Mouse (Mus musculus) mouse trophoblast stem cell (cell line): ENCODE measurements at regions not wholly inside any gene's neighbourhood (a gene's known extent, or its start where the extent isn't known, plus 50 kb on each side); places are given as distances from the start of the nearest gene placed in this dataset.

ENCODE experiments used
- in situ Hi-C, 2 experiments: fragments of 300-500 bp; cut with MseI, MboI; formaldehyde crosslinking; loops; 2 replicates in 1 of 2; 3 replicates in 1 of 2; pipeline ENCODE4 v1.15.1; 2025

DNA sequence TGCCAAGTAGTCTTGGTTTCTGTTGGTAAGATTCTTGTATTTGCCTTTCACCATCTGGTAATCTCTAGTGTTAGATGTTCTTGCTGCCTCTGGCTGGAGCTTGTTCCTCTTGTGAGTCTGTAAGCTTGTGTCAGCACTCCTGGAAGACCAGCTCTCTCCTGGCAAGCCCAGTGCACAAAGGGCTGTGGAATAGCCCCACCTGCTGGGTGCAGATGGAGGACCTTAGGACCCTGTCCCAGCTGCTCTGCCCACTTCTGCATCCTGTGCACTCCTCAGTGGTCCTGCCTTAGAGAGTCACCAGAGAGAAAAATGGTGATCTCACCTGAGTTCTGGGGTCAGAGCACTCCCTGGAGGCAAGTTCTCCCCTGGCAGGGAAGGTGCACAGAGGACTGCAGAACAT, 387.2 kb downstream of the Tns1 start:
- in situ Hi-C loops, result no loop called here

DNA sequence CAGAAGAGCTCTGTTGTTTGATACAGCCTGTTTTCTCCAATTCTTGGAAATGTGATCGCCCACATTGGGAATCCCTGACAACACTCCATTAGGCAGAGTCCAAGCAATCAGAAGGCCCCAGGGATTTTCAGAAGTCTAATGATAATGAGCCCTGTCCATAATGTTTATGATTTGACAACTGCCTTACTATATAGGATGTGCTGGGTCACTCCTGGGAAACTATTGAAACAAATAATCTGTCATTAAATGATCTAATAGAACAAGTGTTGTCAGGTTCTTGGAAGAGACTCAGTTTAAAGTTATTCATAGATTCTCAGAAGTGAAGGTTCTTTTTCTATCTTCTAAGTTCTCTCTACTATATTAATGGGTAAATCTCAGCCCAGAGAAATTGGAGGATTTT, 395.9 kb downstream of the Tns1 start:
- in situ Hi-C loops, result no loop called here

DNA sequence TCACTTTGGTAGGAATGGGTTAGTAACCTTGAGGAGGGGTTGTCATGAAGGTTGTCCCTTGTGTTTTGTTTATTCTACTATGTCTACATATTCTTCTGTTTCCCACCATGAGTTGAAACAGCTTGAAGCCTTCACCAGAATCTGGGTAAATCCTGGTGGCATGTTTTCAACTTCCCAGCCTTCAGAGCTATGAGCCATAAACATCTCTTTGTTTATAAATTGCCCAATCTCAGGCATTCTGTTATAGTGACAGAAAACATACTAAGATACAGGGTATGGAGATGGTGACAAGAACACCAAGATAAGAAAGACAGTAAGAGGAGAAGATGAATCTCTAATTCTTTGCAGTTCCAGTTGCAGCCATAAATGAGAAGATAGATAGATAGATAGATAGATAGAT, 396.5 kb downstream of the Tns1 start:
- in situ Hi-C loops, result no loop called here

DNA sequence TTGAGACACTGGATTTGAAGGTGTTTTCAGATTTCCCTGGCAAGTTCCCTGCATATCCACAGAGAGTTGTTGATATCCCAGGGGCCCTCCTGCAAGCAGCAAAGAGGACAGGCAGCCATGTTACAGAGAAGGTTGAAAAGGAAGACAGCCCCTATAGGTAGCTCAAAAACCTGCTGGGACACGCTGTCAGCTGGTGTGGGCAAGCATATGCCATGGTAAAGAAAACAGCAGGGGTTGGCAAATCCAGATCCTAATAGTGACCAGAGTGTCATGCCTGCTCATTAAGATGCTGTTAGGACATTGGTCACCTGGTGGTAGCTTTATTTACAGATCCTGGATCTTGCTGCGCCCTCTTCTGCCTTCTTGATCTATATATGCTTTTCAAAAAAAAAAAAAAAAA, 397.6 kb downstream of the Tns1 start:
- in situ Hi-C loops, result no loop called here

DNA sequence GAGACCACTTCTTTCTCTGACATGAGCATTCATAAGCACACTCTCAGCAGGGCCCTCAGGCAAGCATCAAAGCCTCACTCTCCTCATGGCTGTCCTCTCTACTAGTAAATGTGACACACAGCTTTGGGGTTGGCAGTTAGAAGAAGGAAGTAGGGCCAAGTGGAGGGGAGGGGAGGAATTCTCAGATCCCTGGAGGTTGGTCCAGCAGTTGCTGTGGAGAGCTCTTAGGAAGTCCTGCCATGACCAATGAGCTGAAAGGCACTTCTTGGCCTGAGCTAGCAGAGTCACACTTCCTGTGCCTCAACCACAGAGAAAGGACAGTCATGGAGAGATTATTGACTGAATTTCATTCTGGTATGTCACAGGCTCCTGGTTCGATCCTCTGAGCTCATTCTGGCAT, 398.8 kb downstream of the Tns1 start:
- in situ Hi-C loops, result no loop called here

DNA sequence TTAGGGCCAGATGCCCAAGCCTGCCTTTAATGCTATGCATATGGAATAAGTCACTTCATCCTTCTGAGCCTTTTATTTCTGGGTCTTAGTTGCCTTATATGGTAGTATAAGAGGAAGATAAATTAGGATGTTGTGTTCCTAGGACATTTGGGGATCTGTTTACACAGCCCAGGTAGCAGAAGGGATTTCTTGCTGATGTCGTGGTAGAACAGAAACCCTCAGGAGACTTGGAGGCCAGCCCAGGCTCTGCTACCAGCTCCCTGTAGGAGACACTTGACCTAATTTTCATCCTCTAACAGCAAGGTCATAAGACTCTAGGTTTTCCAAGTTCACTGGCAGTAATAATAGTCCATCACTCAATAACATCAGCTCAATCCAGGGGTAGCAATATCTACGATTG, 399.7 kb downstream of the Tns1 start:
- in situ Hi-C loops, result no loop called here

DNA sequence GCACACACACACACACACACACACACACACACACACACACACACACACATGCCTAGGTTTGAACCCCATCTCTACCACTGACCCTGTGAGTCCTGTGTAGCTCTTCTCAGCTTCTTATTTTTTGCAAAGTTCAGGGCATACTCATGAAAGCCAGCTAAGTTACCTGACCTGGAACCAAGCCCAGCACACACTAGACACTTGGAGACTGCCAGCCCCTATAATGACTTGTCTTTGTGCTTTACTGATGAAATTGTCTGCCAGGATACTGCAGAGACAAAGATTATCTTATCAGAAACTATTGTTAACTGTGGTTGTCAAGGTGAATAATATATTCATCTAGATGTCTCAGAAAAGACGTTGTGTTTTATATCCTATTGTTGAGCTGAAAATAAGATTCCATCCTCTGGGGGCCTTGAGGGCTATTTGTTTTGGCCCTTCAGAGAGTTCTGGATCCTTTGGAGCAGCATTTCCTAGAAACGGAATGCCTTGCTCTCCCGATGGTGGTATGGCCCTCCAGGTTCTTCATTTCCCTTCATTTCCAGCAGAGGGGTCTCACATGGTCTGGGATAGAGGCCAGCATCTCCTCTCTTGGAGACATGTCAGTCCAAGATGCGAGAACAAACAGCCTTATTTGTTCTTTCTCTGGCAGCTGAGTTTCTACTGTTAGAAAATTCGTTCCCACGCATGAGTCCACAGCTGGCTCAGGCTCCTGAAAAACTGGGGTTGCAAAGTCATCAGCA, 402.6 kb downstream of the Tns1 start:
- in situ Hi-C loops, result no loop called here

DNA sequence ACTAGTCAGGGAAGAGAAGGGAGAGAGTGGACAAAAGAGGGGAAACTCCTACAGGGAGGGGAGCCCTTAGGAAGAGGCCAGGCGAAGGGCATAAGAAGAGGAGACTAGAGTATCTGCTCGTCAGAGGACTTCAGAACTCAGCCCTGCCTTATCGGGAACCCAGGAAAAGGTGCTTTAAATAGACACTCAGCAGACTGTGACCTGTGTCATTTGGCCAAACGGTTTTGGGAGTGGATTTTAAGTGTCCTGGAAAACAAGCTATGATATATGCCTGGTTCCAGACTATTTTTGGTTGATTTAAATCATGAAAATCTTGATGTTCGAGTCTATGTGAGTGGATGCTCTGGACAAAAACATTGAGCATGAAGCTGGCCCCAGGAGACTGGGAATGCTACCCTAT, 405.8 kb downstream of the Tns1 start:
- in situ Hi-C loops, result no loop called here

DNA sequence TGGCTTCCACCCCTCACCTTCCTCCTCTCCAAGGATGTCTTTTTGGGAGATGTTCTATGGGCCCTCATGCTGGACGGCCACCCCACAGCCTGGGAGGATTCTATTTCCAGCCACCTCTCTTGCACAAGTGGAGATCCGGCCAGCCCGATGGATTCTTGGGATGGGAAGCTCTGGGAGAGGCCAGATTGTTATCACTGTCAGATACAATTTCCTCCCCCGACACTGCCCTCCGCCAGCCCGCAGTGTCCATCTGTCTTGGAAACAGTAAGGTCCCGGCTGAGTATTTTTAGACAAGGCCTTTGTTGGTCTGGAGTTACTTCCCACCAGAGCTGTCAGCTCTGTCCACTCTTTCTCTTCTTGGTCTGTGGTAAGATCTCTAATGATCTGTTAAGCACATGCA, 406.8 kb downstream of the Tns1 start:
- in situ Hi-C loops, result no loop called here

DNA sequence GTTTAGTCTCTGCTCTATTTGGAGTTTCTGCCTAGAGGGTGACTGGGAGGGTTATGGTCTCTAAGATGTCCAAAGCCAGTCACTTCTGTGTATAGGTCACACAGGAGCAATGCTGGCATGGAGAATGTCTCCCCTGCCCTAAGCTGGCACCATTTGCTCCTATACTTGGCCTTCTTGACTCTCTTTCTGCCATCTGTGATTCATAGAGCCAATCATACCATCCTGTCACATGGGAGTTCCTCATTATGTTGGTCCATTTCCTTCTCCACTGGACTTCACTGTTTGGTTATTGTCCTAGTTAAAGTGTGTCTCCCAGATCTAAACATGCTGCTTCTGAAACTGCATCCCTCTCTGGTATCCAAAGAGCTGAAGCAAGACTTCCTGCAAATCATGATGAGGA, 407.3 kb downstream of the Tns1 start:
- in situ Hi-C loops, result no loop called here

DNA sequence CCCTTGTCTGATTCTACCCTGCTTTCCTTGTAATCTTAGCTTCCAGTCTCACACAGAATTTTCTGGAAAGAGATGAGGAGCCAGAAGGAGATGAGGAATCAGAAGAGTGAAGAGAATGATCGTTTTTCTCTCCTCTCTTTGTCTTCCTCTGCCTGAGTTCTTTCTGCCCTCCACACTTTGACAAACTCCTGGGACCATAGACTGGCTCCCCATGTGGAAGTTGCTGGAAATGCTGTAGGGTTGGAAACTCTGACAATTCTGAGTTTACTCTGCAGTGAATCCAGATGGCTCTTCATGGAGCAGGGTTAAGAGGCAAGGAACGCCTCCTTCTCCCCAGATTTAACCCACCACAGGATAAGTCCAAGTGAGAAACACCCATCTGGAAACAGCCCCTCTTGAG, 408.7 kb downstream of the Tns1 start:
- in situ Hi-C loops, result no loop called here

DNA sequence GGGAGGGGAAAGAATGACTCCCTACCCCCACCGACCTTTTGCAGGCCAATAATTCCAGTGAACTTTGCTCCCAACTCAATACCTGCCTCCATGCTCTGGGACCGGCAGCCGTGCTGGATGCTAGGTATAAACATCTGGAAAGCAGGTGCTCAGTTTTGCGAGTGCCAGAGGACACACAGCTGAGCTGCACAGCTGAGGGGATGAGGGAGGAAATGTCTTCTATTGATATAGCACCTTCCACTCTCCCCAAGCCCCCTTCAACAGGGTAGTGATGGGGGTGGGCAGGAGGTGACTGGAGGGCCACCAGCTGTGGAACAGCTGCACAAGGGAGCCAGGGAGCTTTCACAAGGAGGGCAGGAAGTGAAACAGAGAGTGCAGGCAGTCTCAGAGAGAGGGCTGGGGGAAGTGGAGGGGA, 421.8 kb downstream of the Tns1 start:
- in situ Hi-C loops, result no loop called here

DNA sequence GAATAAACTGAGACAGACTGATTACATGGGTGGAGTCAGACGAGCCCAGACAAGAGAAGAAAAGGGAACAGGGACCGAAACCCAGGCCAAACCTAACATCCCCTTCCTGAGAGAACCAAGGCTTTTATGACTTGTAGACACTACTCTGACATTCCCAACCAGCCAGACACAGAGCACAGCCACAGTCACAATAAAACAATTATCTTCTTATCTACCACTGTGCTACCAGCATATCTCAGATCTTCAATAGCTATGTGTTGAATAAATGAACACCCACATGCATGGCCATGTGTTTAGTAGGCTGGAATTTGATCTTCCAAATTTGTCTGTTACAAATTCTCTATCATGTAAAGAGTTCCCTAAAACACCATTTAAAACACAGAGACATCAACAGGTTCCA, 430.7 kb downstream of the Tns1 start:
- in situ Hi-C loops, result no loop called here

DNA sequence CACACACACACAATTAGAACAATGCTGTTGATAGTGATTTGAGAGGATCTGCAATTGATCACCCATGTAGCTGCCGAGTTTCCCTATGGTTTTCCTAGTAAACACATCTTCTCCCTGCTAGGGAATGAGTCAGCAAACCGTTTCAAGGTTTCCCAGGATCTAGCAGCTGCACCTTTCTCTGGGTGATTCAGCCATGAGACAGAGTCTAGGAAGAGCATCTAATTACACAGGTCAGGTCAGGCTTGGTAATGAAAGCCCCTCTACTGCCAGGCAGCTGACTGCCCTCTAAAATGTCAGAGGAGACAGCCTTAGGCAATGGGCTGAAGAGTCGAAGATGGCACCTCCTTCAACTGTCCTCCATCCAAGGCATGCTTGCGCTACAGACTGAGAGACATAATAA, 438.5 kb downstream of the Tns1 start:
- in situ Hi-C loops, result no loop called here

DNA sequence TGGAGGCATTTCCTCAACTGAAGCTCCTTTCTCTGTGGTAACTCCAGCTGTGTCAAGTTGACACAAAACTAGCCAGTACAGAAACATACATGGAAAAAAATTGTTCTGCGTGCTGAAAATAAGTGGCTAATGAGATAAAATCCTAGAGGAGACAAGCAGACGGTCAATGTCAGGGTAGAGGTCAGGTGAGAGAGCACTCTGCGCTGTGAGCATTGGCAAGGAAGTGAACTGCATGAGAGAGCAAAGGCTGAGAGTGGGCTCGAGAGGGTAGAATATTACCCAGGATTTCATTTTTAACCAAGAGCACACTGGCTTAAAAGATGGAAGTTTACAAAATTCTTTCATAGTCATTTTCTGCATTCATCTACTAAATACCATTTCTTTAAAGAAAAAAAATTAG, 439.2 kb downstream of the Tns1 start:
- in situ Hi-C loops, result no loop called here

DNA sequence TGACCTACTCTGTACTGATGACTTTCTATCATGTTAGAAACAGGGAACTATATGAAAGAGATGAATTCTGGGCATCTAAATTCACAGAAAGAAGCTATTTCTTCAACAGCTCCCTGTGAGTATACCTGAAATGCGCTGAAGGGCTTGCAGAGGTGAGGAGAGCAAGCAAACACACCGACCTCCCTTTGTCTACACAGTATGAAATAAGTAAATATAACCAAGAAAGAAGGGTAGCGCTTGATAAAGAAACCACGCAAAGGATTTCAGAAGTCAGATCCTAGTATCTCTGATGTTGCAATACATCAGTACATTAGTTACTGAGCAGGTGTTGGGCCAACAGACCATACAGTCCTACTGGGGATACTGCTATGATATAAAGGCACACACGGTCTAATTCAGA, 440.1 kb downstream of the Tns1 start:
- in situ Hi-C loops, result no loop called here

DNA sequence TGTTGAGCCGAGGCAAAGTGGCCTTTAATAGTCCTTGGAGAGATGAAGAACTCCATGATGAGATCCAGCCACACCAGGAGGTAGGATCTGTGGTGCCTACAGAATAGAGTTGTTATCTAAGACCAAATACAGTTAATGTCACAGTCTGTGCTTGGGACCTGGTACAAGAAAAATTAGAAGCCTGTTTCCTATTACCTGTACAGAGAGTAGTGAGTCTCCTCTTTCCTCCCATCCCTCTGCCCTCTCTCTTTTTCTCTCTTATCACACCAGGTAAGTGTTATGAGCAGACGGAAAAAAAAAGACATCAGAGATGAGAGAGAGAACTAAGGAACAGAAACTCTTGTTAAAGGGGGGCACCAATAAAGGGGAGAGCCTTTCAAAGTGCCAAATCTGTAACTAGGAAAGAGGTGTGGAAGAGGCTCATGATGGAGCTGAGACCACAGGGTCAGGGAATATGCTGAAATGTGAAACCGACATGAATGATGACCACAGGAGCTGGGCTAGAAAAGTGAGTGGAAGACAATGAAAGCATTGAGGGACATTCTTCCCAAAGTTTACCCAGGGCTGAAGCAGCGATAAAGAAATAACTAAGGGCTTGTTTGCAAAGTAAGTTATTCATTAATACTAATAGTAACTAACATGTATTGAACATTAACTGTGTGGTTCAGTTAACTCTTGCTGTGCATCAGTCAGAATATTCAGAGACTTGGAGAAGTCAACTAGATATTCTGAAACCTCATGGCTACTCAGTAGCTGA, 440.9 kb downstream of the Tns1 start:
- in situ Hi-C loops, result no loop called here

DNA sequence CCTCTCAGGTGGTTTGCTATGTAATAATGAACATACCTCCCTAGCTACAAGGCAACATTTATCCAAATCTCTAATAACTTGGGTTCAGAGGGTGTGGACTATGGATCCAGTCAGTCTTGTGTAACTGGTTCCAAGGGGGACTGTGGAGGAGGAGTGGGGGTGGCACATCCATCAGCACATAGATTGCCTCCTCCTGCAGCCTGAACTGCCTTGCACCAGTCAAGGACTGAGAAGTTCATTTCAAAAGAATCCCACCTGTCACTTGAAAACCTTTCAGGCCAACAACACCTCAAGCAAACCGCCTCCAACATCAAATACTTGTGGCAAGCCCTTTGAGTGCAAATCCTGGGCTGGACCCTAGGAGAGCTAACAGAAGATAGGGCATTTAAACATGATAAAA, 442.6 kb downstream of the Tns1 start:
- in situ Hi-C loops, result no loop called here

DNA sequence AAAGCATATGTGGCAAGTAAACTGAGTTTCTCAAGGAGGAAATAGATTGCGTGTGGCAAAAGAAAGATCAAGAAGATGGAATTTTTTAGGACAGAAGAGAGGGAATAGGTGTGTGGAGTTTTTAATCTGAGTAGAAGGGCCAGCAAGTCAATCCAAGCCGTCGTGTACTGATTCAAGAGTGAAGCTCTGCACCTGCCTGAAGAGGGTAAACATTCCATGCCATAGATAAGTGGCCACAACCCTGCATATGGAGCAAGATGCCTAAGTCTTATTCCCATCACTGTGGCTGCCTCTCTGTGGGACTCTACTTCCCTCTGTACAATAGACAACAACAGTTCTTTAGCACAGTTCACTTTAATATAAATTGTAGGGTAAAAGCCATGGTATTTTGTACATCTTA, 443.4 kb downstream of the Tns1 start:
- in situ Hi-C loops, result no loop called here

DNA sequence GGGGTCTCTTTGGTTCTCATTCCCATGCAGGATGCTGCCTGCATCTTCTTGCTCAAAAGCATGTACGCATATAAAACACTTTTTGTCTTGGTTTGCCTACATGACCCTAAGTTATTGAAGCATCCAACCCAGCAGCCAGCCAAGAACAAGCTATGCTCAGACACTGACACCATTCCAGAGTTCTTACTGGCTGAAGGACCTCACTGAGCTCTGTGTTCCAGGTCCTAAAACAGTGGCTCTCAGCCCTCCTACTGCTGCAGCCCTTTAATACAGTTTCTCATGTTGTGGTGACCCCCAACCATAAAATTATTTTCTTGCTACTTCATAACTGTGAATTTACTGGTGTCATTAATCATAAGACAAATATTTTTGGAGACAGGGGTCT, 450.4 kb downstream of the Tns1 start:
- in situ Hi-C loops, result no loop called here

DNA sequence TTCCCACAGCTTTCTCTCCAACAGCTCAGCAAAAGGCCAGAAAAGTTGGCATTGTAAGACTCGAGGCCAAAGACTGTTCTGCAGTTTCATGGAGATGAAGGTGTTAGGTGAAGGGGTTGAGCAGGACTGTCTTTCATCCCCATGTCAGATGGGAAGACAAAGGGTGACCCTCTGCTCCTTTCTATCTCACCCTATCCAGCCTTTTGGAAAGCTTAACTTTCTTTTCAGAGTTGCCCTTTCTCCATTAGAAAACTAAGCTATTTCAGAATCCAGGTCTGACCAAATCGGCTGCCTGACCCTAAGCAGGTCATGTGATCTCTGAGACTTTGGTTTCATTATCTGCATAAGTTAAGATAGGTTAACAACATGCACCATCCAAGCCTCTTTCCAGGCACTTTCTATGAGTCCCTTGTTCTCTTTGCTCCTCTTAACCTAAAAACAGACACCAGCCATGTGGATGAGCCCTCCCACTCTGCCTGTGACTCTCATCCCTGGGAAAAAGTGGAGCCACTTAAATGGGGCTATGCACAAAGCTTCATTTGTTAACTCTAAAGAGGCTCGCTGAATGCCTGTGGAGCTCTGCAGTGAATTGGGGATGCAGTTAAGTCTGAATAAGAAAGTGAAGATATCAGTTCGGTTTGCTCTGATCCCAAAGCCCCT, 450.9 kb downstream of the Tns1 start:
- in situ Hi-C loops, result no loop called here

DNA sequence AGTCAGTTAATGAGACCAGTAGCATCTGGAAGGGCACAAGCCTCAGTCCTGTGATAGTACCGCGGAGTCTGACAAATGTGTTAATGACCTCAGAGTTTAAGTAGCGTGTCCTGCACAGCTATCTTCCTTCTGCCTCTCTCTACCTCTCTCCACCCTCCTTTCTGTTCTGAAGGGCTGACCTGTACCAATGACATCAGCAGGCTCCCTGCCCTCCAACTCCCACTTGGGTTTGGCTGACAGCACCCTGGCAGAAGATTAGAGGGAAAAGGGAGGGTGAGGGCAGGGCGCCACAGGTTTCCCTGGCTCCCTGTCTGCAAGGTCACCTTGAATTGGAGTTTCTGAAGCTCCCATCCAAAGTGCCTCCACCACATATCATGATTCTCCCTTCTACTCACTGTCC, 452.0 kb downstream of the Tns1 start:
- in situ Hi-C loops, result no loop called here

DNA sequence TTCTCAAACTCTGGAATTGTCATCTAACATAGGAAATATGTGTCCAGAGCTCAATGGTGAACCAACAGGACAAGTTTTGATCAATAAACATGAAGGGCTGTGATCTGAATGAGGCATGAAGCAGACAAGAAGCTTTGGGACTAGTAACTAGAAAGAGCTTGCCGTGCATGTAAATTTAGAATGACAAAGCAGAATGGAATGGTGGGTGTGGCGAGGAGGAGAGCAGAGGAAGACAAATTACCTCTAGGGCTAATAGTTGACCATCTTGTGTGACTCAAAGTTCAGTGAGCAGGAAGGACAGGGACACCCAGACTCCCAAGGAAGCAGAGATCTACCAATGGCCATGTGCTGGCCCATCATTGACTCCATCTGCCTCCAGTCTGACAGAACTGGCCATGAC, 455.6 kb downstream of the Tns1 start:
- in situ Hi-C loops, result no loop called here
